Mouse (Mus musculus) liver, postnatal 0 days (tissue): ENCODE data around the gene Ston1.

ENCODE experiments used
- CTCF ChIP-seq: sonication (generic); IDR thresholded peaks from 2 replicates; pipeline ENCODE4 v1.5.1; 2016; ENCODE audit warnings: antibody characterized with exemption, low read depth
- EP300 ChIP-seq: IDR thresholded peaks from 2 replicates; pipeline ENCODE4 v1.6.1; 2016; ENCODE audit warnings: antibody characterized with exemption, low read depth, mild to moderate bottlenecking

DNA sequence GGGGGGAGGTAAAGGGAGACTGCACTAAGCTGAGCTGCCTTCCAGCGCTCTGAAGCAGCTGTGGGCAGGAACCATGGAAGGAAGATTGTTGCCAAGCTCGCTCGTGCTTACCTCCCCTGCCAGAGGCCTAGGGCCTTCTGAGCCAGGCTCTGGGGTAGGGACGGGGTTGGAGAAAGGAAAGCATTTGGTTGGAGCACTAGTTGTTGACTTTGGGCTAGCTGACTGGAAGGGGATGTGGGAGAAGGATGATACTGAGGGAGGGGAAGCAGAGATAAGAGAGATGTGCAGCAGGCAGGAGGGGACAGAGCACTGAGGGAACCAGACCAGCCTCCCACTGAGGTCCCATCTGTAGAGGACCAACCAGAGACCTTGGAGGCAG is 31.9 kb downstream of the Ston1 start:
- no peak for TF ChIP-seq CTCF
- TF ChIP-seq EP300 = no peak
